Mouse (Mus musculus) limb, embryonic 12.5 days (tissue): Measurements from ENCODE around the gene Ank3. TPM values are rescaled to one million over a fixed set of nuclear protein-coding genes. Genes with fewer than 3 reads are reported as not detected.

ENCODE experiments used
- ATAC-seq: fragments of 200-750 bp; cut with Nextera tagmentation; 2 replicates; pipeline ENCODE4 v1.8.0; 2017; ENCODE audit warnings: low read depth, moderate TSS enrichment; ENCODE audit not compliant: insufficient number of reproducible peaks, insufficient read depth, low FRiP score, low TSS enrichment
- H3K27ac ChIP-seq: fragments of 300-500 bp; sonication (generic); 2 replicates; pipeline ENCODE4 v1.5.1; 2016; ENCODE audit warnings: mild to moderate bottlenecking, moderate library complexity
- H3K27me3 ChIP-seq: fragments of 300-500 bp; sonication (generic); 2 replicates; pipeline ENCODE4 v1.6.1; 2016; ENCODE audit warnings: mild to moderate bottlenecking, moderate library complexity
- H3K36me3 ChIP-seq: fragments of 300-500 bp; sonication (generic); 2 replicates; pipeline ENCODE4 v1.6.1; 2016; ENCODE audit warnings: mild to moderate bottlenecking, moderate library complexity
- H3K4me1 ChIP-seq: fragments of 300-500 bp; sonication (generic); replicated peaks from 2 replicates; pipeline ENCODE4 v1.6.1; 2016
- H3K4me2 ChIP-seq: fragments of 300-500 bp; sonication (generic); 2 replicates; pipeline ENCODE4 v1.6.1; 2016; ENCODE audit warnings: mild to moderate bottlenecking, moderate library complexity
- H3K4me3 ChIP-seq: fragments of 300-500 bp; sonication (generic); replicated peaks from 2 replicates; pipeline ENCODE4 v1.5.1; 2016; ENCODE audit warnings: mild to moderate bottlenecking
- H3K9ac ChIP-seq: fragments of 300-500 bp; sonication (generic); replicated peaks from 2 replicates; pipeline ENCODE4 v1.6.1; 2016; ENCODE audit warnings: mild to moderate bottlenecking, moderate library complexity
- H3K9me3 ChIP-seq: fragments of 300-500 bp; sonication (generic); 2 replicates; pipeline ENCODE4 v1.6.1; 2016; ENCODE audit warnings: mild to moderate bottlenecking, moderate library complexity
- WGBS: fragments of 180-500 bp; shearing (Covaris S2); methylation state at CpG from one replicate; pipeline ENCODE4 v1.1.7; 2016; 5-methylcytosine and 5-hydroxymethylcytosine counted together
- polyA plus RNA-seq: library from polyadenylated mRNA; unstranded; fragments of >200 nt; fragmentation: Nextera tagmentation; extraction: Ambion mirVana; gene quantifications from 2 replicates; pipeline ENCODE4 v1.2.1, GENCODE M21; 2016

Ank3 gene
- polyA plus RNA-seq, 1 experiment from 2014 or later = 32.5 TPM

DNA sequence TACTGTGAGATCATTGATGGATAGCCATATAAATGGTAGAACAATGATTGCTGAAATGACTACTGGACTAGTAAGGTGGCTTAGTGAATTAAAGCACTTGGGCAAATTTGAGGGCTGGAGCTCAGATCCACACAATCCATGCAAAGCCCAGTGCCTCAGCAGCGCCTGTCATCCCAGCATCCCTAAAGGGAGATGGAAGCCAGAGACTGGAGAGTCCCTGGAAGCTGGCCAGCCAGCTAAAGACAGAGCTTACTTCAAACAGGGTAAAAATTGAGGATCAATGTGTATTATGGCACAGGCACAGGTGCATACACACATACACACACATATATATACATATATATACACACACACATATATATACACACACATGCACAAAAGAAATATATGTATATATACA is 553.7 kb downstream of the Ank3 start:
- 100% methylated on average over 1 of the region's 1 CpGs for WGBS
- Histone ChIP-seq H3K9me3 (no peaks in the 10 kb centered on the region), H3K4me2 (no peak overlapping the region), H3K4me1 (no peaks in the 10 kb centered on the region), H3K27me3 (no peaks in the 10 kb centered on the region), H3K9ac (no peak overlapping the region), H3K36me3 (0 out of 2 replicates have a peak, but pooled peaks cover 12% of the 10 kb centered on the region), H3K4me3 (no peak overlapping the region), H3K27ac (no peak overlapping the region)
- ATAC-seq = no peak

DNA sequence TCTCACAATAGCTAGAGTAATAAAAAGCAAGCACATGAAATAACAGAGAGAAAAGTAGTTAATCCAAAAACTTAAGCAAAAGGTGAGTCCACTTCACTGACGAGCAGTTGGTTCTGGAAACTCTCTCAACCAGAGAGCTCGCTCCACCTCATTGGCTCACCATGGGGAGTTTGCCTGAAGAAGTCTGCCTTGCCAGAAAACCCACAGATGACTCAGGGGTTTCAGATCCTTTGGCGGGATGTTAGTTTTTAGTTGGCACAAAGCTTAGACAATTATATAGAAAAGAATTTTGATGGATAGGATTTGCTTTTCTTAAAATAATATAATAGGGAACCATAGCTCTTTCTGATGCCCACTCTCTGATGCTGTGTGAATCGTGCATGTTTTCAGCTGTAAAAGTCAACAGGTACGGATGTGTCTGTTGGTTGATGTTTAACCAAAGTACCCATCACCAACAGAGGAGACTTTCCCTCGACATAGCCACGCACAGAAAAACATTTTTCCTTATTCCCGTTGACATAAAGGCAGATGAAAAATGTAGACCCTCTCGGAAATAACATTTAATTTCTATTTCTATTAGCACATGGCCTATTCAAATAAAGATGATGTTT is 556.2 kb downstream of the Ank3 start:
- no peak overlapping the region for H3K27ac ChIP-seq
- 92% methylated on average over 9 of the region's 9 CpGs for WGBS
- 0 out of 2 replicates have a peak, but pooled peaks cover 12% of the 10 kb centered on the region for H3K36me3 ChIP-seq
- H3K4me1 ChIP-seq = no peaks in the 10 kb centered on the region
- ATAC-seq = no peak
- no peak overlapping the region for H3K4me2 ChIP-seq
- no peaks in the 10 kb centered on the region for H3K9me3 ChIP-seq
- no peak overlapping the region for H3K4me3 ChIP-seq
- no peak overlapping the region for H3K9ac ChIP-seq
- H3K27me3 ChIP-seq = no peaks in the 10 kb centered on the region

DNA sequence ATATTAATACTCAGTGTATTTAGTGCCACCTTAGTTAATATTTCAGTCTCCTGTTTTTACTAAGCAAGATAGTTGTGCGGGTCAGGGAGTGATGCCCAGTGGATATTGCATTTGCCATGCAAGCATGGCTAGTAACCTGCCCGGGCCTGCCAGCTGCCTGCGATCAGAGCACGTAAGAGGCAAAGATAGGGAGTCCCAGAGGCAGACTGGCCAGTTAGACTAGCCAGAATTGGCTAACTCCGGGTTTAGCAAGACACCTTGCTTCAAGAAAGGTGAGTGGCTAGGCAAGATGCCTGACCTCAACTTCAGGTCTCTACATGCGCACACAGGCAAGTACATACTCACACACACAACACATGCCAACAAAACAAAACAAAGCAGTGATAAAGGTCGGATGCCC is 563.7 kb downstream of the Ank3 start:
- no peak overlapping the region for H3K9ac ChIP-seq
- WGBS = 85% methylated on average over 7 of the region's 7 CpGs
- H3K4me1 ChIP-seq = 0 out of 2 replicates have a peak, but pooled peaks cover 3% of the 10 kb centered on the region
- H3K27me3 ChIP-seq = no peaks in the 10 kb centered on the region
- H3K4me3 ChIP-seq = no peak overlapping the region
- no peak for ATAC-seq
- peaks cover 3% of the 10 kb centered on the region; the same call in 1 of the 2 replicates for H3K36me3 ChIP-seq
- no peaks in the 10 kb centered on the region for H3K9me3 ChIP-seq
- H3K27ac ChIP-seq = no peak overlapping the region
- H3K4me2 ChIP-seq = no peak overlapping the region

DNA sequence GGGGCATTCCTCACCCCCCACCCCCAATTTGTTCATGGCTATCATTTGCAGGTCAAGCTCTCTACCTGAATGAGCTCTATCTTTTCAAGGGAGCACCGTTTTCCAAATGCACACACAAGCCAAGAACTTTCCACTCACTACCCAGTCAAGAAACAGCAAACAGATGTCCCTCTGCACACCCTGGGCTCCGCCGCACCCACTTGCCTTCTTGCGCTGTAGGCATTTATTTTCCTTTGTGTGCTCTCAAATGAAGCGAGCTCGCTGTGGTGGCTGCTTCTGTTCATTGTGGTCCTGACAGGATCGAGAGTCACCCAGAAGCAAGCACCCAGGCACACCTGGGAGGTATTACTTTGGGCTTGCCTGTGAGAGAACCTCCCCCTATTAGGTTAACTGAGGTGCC is 564.4 kb downstream of the Ank3 start:
- no peak overlapping the region for H3K9ac ChIP-seq
- WGBS = 78% methylated on average over 7 of the region's 7 CpGs
- H3K4me1 ChIP-seq = 0 out of 2 replicates have a peak, but pooled peaks cover 3% of the 10 kb centered on the region
- H3K27me3 ChIP-seq = no peaks in the 10 kb centered on the region
- H3K27ac ChIP-seq = no peak overlapping the region
- H3K4me3 ChIP-seq = no peak overlapping the region
- ATAC-seq = no peak
- H3K9me3 ChIP-seq = no peaks in the 10 kb centered on the region
- H3K36me3 ChIP-seq = peaks cover 3% of the 10 kb centered on the region; the same call in 1 of the 2 replicates
- no peak overlapping the region for H3K4me2 ChIP-seq

DNA sequence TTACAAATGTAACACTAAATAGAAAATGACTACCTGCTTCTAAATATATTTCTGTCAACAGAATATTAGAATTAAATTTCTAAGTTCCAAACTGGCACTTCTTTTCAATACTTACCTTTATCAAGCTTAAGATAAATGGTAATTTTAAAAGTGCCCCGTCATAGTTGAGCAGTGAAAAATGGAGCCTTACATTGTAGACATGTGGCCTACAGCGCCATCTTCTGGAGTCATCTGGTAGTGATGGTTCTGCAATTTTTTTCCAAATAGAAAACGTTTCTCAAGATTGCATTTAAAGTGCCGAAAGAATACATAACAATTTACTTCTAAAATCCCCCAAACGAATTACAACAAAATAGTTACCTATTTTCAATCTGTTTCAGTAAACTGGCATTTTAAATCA is 566.0 kb downstream of the Ank3 start:
- H3K9ac ChIP-seq = no peak overlapping the region
- no peaks in the 10 kb centered on the region for H3K9me3 ChIP-seq
- no peaks in the 10 kb centered on the region for H3K27me3 ChIP-seq
- H3K27ac ChIP-seq = no peak overlapping the region
- H3K36me3 ChIP-seq = peaks cover 3% of the 10 kb centered on the region; the same call in 1 of the 2 replicates
- ATAC-seq = no peak
- no peak overlapping the region for H3K4me2 ChIP-seq
- H3K4me3 ChIP-seq = no peak overlapping the region
- 0 out of 2 replicates have a peak, but pooled peaks cover 3% of the 10 kb centered on the region for H3K4me1 ChIP-seq
- 12% methylated on average over 5 of the region's 5 CpGs for WGBS

DNA sequence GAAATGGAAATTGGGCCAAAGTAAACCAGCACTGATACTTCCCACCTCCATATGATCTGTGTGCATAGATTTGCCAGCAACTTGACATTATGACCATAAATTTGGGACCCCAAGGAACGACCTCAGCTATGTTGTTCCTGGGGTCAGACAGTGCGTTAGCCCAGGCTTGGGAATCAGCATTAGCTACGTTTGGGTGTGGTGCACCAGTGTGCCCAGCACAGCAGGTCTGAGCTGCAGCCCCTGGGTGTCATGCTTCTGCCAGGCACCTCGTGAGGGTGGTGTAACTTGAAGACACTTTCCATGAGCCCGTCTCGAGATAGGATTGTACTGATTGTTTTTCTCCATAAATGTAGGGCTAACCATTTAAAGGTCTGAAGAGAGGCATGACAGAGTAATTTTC is 566.5 kb downstream of the Ank3 start:
- Histone ChIP-seq H3K36me3 (peaks cover 3% of the 10 kb centered on the region; the same call in 1 of the 2 replicates), H3K4me2 (no peak overlapping the region), H3K9ac (no peak overlapping the region), H3K4me1 (0 out of 2 replicates have a peak, but pooled peaks cover 3% of the 10 kb centered on the region), H3K27ac (no peak overlapping the region), H3K4me3 (no peak overlapping the region), H3K9me3 (no peaks in the 10 kb centered on the region), H3K27me3 (no peaks in the 10 kb centered on the region)
- WGBS = 73% methylated on average over 6 of the region's 6 CpGs
- no peak for ATAC-seq

DNA sequence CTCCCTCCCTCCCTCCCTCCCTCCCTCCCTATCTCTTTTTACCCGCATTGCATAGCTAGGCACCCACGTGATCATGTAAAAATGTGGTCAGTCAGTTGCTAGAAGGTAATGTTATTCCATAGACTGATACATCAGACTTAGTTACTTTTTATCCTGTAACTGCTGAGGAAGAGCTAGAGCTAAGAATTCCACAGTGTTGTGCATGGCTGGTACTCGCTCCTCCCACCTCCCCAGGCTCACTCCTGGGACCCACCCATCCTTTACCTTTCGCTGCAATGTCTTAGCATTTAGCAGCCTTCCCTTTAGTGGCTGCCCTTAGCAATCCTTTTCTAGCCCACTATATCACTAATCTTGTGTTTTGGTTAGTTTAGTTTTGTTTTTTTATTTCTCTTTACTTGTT is 569.4 kb downstream of the Ank3 start:
- Histone ChIP-seq H3K36me3 (peaks cover 2% of the 10 kb centered on the region; the same call in 1 of the 2 replicates), H3K9ac (no peak overlapping the region), H3K4me2 (no peak overlapping the region), H3K27ac (no peak overlapping the region), H3K27me3 (no peaks in the 10 kb centered on the region), H3K9me3 (no peaks in the 10 kb centered on the region), H3K4me1 (0 out of 2 replicates have a peak, but pooled peaks cover 3% of the 10 kb centered on the region), H3K4me3 (no peak overlapping the region)
- WGBS = 83% methylated on average over 4 of the region's 4 CpGs
- no peak for ATAC-seq

DNA sequence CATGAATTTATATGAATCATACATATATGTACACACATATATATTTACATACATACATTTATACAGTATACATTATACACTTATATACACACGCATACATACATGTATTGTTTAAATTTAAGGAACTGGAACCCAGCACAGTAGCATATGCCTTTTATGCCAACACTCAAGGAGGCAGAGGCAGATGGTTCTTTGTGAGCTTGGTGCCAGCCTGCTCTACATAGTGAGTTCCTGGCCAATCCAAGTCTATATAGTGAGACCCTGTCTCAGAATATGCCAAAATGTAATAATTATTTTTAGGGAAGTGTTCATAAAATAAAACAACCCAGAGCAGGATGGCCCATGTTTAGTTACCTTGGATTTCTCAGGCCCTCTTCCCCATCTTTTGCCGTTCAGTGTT is 581.1 kb downstream of the Ank3 start:
- no peak overlapping the region for H3K27ac ChIP-seq
- ATAC-seq = no peak
- WGBS = 95% methylated on average over 2 of the region's 2 CpGs
- no peak overlapping the region for H3K4me2 ChIP-seq
- H3K27me3 ChIP-seq = no peaks in the 10 kb centered on the region
- no peaks in the 10 kb centered on the region for H3K9me3 ChIP-seq
- H3K36me3 ChIP-seq = peaks cover 31% of the 10 kb centered on the region
- H3K4me1 ChIP-seq = no peaks in the 10 kb centered on the region
- H3K9ac ChIP-seq = no peak overlapping the region
- H3K4me3 ChIP-seq = no peak overlapping the region

DNA sequence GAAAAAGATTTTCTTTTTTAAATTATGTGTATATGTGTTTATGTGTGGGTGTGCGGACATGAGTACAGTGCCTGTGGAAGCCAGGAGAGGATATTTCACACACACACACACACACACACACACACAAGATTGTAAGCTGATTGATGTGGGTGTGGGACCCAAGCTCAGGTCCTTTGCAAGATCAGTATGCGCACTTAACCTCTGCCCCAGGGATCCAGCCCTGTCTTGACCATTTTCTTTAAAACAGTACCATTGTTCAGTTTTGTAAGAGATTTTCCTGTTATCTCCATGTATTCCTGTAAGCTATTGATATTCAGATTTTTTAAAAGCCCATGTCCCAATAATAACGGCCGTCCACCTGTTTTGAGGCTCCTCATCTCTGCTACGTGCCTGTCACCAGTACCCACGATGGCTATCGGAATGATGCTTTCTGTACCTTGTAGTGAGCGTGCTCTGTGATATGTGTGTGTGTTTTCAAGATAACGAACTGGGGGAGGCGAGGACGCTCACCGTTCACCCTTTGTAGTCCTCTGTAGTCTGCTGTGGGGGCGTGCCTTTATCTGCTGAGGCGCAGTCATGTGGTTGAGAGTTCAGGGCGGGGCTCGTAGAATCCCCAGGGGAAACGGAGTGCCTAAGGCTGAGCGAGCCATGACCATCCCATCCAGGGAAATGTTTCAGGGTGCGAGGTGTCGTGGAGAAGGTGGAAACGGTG is 583.0 kb downstream of the Ank3 start:
- no peaks in the 10 kb centered on the region for H3K4me1 ChIP-seq
- no peak overlapping the region for H3K27ac ChIP-seq
- no peaks in the 10 kb centered on the region for H3K27me3 ChIP-seq
- no peaks in the 10 kb centered on the region for H3K9me3 ChIP-seq
- H3K36me3 ChIP-seq = peaks cover 18% of the 10 kb centered on the region
- ATAC-seq = no peak
- no peak overlapping the region for H3K9ac ChIP-seq
- no peak overlapping the region for H3K4me3 ChIP-seq
- no peak overlapping the region for H3K4me2 ChIP-seq
- WGBS = 85% methylated on average over 21 of the region's 21 CpGs

DNA sequence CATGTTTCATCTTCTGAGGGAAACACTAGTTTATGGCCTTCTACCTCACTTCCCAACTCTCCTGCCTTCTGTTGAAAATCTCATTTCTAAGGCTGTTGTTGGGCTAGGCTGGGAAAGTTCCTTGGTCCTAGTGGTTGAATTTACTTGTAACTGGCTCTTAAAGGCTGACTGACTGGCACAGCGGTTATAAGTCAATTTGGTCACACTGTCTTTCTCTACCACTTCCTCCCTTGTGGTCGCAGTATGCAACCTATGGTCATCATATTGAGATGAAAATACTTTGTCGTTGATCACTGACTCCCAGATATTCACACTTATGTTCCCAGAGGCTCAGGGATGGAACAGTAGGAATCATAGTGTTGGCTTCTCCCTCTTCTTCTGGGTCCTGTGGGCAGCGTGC is 584.1 kb downstream of the Ank3 start:
- H3K4me2 ChIP-seq = no peak overlapping the region
- H3K4me1 ChIP-seq = no peaks in the 10 kb centered on the region
- H3K36me3 ChIP-seq = peaks cover 23% of the 10 kb centered on the region
- 93% methylated on average over 4 of the region's 4 CpGs for WGBS
- H3K27me3 ChIP-seq = no peaks in the 10 kb centered on the region
- no peak overlapping the region for H3K9ac ChIP-seq
- no peaks in the 10 kb centered on the region for H3K9me3 ChIP-seq
- H3K4me3 ChIP-seq = no peak overlapping the region
- H3K27ac ChIP-seq = no peak overlapping the region
- ATAC-seq = no peak

DNA sequence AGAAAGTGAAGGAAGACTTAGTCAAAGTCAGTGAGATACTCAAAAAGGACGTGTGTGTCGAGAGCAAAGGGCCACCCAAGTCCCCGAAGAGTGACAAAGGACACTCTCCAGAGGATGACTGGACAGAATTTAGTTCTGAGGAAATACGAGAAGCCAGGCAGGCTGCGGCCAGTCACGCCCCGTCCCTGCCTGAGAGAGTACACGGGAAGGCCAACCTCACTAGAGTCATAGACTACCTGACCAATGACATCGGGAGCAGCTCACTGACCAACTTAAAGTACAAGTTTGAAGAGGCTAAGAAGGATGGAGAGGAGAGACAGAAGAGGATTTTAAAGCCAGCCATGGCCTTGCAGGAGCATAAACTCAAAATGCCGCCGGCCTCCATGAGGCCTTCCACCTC is 588.9 kb downstream of the Ank3 start:
- WGBS = 92% methylated on average over 11 of the region's 11 CpGs
- Histone ChIP-seq H3K36me3 (peaks cover 51% of the 10 kb centered on the region), H3K4me2 (no peak overlapping the region), H3K27ac (no peak overlapping the region), H3K4me1 (no peaks in the 10 kb centered on the region), H3K9ac (no peak overlapping the region), H3K9me3 (peaks cover 36% of the 10 kb centered on the region), H3K4me3 (no peak overlapping the region), H3K27me3 (no peaks in the 10 kb centered on the region)
- ATAC-seq = no peak
